Mouse (Mus musculus) liver, postnatal 0 days (tissue): ENCODE measurements around the gene Fbxo44. TPM values are rescaled to one million over a fixed set of nuclear protein-coding genes. Genes with fewer than 3 reads are reported as not detected.
"Not testable (repeated sequence)": the region's sequence is repeated elsewhere in the genome, so short reads cannot be mapped to it uniquely, and the experiment has no call there.

Experiments used
- ATAC-seq: fragments of 200-750 bp; cut with Nextera tagmentation; 2 replicates; pipeline ENCODE4 v1.8.0; 2017; ENCODE audit warnings: mild to moderate bottlenecking, moderate library complexity
- DNase-seq: peaks from one replicate; pipeline ENCODE4 v3.0.0-alpha.2; 2016
- H3K27ac ChIP-seq: fragments of 300-500 bp; sonication (generic); 2 replicates; pipeline ENCODE4 v1.5.1; 2014; ENCODE audit warnings: antibody characterized with exemption, moderate library complexity, mild to moderate bottlenecking, low read depth
- H3K27me3 ChIP-seq: fragments of 300-500 bp; sonication (generic); 2 replicates; pipeline ENCODE4 v1.6.1; 2014; ENCODE audit warnings: low read length, control low read depth, mixed read lengths; ENCODE audit not compliant: insufficient read depth
- H3K36me3 ChIP-seq: fragments of 300-500 bp; sonication (generic); replicated peaks from 2 replicates; pipeline ENCODE4 v1.6.1; 2014; ENCODE audit warnings: mild to moderate bottlenecking, control low read depth, low read length, moderate library complexity, mixed read lengths; ENCODE audit not compliant: insufficient read depth
- H3K4me1 ChIP-seq: fragments of 300-500 bp; sonication (generic); 2 replicates; pipeline ENCODE4 v1.6.1; 2014; ENCODE audit warnings: antibody characterized with exemption, mild to moderate bottlenecking, control low read depth; ENCODE audit not compliant: insufficient read depth
- H3K4me2 ChIP-seq: fragments of 300-500 bp; sonication (generic); 2 replicates; pipeline ENCODE4 v1.6.1; 2014; ENCODE audit warnings: low read depth, mild to moderate bottlenecking, low read length, moderate library complexity, mixed read lengths
- H3K4me3 ChIP-seq: fragments of 300-500 bp; sonication (generic); 2 replicates; pipeline ENCODE4 v1.5.1; 2014; ENCODE audit warnings: low read depth, low read length
- H3K9ac ChIP-seq: fragments of 300-500 bp; sonication (generic); replicated peaks from 2 replicates; pipeline ENCODE4 v1.6.1; 2014; ENCODE audit warnings: mild to moderate bottlenecking, moderate library complexity
- H3K9me3 ChIP-seq: fragments of 300-500 bp; sonication (generic); 2 replicates; pipeline ENCODE4 v1.6.1; 2016; ENCODE audit warnings: mild to moderate bottlenecking, control low read depth, low read length, mixed read lengths
- CTCF ChIP-seq: sonication (generic); IDR thresholded peaks from 2 replicates; pipeline ENCODE4 v1.5.1; 2016; ENCODE audit warnings: antibody characterized with exemption, low read depth
- EP300 ChIP-seq: IDR thresholded peaks from 2 replicates; pipeline ENCODE4 v1.6.1; 2016; ENCODE audit warnings: antibody characterized with exemption, low read depth, mild to moderate bottlenecking
- WGBS: fragments of 180-500 bp; shearing (Covaris S2); extraction: QIAGEN DNeasy Blood & Tissue Kit; methylation state at CpG from one replicate; pipeline ENCODE4 v1.1.7; 2014; ENCODE audit not compliant: insufficient replicate concordance; 5-methylcytosine and 5-hydroxymethylcytosine counted together
- polyA plus RNA-seq: library from polyadenylated mRNA; unstranded; fragments of >200 nt; fragmentation: Nextera tagmentation; extraction: Ambion mirVana; gene quantifications from 2 replicates; pipeline ENCODE4 v1.2.1, GENCODE M21; 2015

The Fbxo44 gene
- polyA plus RNA-seq, 1 experiment from 2014 or later = 0.81 TPM

GRCm38 (mm10) chr4:148128241-148128640 lies 32.0 kb downstream of the Fbxo44 start:
- no peaks in the 10 kb centered on the region for H3K9me3 ChIP-seq
- H3K9ac ChIP-seq = no peak overlapping the region
- H3K4me1 ChIP-seq = no peaks in the 10 kb centered on the region; the same call in 1 of the 2 replicates
- DNase-seq (no peak), ATAC-seq (no peak)
- H3K4me2 ChIP-seq = no peak overlapping the region
- H3K27me3 ChIP-seq = peaks cover 42% of the 10 kb centered on the region
- H3K36me3 ChIP-seq = no peaks in the 10 kb centered on the region
- no peak for TF ChIP-seq EP300
- TF ChIP-seq CTCF = no peak
- H3K27ac ChIP-seq = no peak overlapping the region
- 58% methylated on average over 1 of the region's 1 CpGs for WGBS
- H3K4me3 ChIP-seq = no peak overlapping the region

- no peaks in the 10 kb centered on the region for H3K9me3 ChIP-seq
- H3K9ac ChIP-seq = no peak overlapping the region
- 0 out of 2 replicates have a peak, but pooled peaks cover 2% of the 10 kb centered on the region for H3K27me3 ChIP-seq
- ATAC-seq (no peak), DNase-seq (no peak)
- H3K36me3 ChIP-seq = no peaks in the 10 kb centered on the region
- WGBS = 65% methylated on average over 3 of the region's 3 CpGs
- TF ChIP-seq EP300 (no peak), CTCF (no peak)
- H3K4me1 ChIP-seq = no peaks in the 10 kb centered on the region
- no peak overlapping the region for H3K4me2 ChIP-seq
- H3K4me3 ChIP-seq = no peak overlapping the region
- H3K27ac ChIP-seq = no peak overlapping the region
Measured at GRCm38 (mm10) chr4:148122694-148123066, 37.6 kb downstream of the Fbxo44 start.

- no peaks in the 10 kb centered on the region for H3K27me3 ChIP-seq
- no peaks in the 10 kb centered on the region for H3K4me1 ChIP-seq
- H3K9ac ChIP-seq = no peak overlapping the region
- ATAC-seq = no peak
- H3K4me2 ChIP-seq = no peak overlapping the region
- DNase-seq = no peak
- TF ChIP-seq CTCF (no peak), EP300 (no peak)
- no peaks in the 10 kb centered on the region for H3K36me3 ChIP-seq
- no peaks in the 10 kb centered on the region for H3K9me3 ChIP-seq
- H3K4me3 ChIP-seq = no peak overlapping the region
- H3K27ac ChIP-seq = no peak overlapping the region
- 40% methylated on average over 5 of the region's 6 CpGs for WGBS
Measured at GRCm38 (mm10) chr4:148121982-148122693, 38.1 kb downstream of the Fbxo44 start.

GRCm38 (mm10) chr4:148121362-148121761 lies 38.9 kb downstream of the Fbxo44 start:
- Histone ChIP-seq H3K4me3 (no peak overlapping the region), H3K9ac (no peak overlapping the region), H3K4me1 (no peaks in the 10 kb centered on the region), H3K27me3 (no peaks in the 10 kb centered on the region), H3K9me3 (0 out of 2 replicates have a peak, but pooled peaks cover 2% of the 10 kb centered on the region), H3K27ac (no peak overlapping the region), H3K36me3 (no peaks in the 10 kb centered on the region), H3K4me2 (no peak overlapping the region)
- ATAC-seq (no peak), DNase-seq (no peak)
- WGBS = 73% methylated on average over 4 of the region's 4 CpGs
- TF ChIP-seq CTCF (no peak), EP300 (no peak)

GRCm38 (mm10) chr4:148120555-148120954 lies 39.7 kb downstream of the Fbxo44 start:
- WGBS = 65% methylated on average over 9 of the region's 9 CpGs
- DNase-seq = no peak
- H3K4me1 ChIP-seq = no peaks in the 10 kb centered on the region
- no peak overlapping the region for H3K4me3 ChIP-seq
- 0 out of 2 replicates have a peak, but pooled peaks cover 2% of the 10 kb centered on the region for H3K9me3 ChIP-seq
- no peak for TF ChIP-seq EP300
- no peak for TF ChIP-seq CTCF
- H3K36me3 ChIP-seq = no peaks in the 10 kb centered on the region
- no peak overlapping the region for H3K27ac ChIP-seq
- H3K9ac ChIP-seq = no peak overlapping the region
- no peak for ATAC-seq
- H3K4me2 ChIP-seq = no peak overlapping the region
- H3K27me3 ChIP-seq = no peaks in the 10 kb centered on the region

GRCm38 (mm10) chr4:148119578-148119977 lies 40.7 kb downstream of the Fbxo44 start:
- not testable (repeated sequence) for H3K27me3 ChIP-seq, DNase-seq, H3K4me1 ChIP-seq, H3K4me3 ChIP-seq, H3K27ac ChIP-seq, H3K36me3 ChIP-seq, H3K4me2 ChIP-seq, H3K9me3 ChIP-seq, H3K9ac ChIP-seq
- peak; percentile 70 for ATAC-seq
- TF ChIP-seq CTCF = peak; percentile 41; the same call in 1 of the 2 replicates
- WGBS = 64% methylated on average over 9 of the region's 9 CpGs
